Mouse (Mus musculus) adrenal gland, adult 18-20 months (tissue): Measurements from ENCODE around the gene Cpne5. TPM values are rescaled to one million over a fixed set of nuclear protein-coding genes. Genes with fewer than 3 reads are reported as not detected.

Experiments used
- total RNA-seq, 2 experiments: library from RNA; stranded (reverse); gene quantifications; 1 replicate in 1 of 2; 2 replicates in 1 of 2; pipeline ENCODE4 v1.2.3; 2021

The Cpne5 gene
- total RNA-seq, 2 experiments from 2014 or later = 0.33 to 0.35 TPM

Other genes starting within 250 kb of the Cpne5 start
- gene Stk38, start 230.2 kb downstream of the Cpne5 start, total RNA-seq = 10 to 100 TPM; 49.2 to 49.9 TPM
- 100 to 1,000 TPM; 113 to 119 TPM for gene Srsf3, start 205.5 kb downstream of the Cpne5 start, total RNA-seq
- gene Cdkn1a, start 147.2 kb downstream of the Cpne5 start, total RNA-seq = 100 to 1,000 TPM; 100 to 128 TPM
- gene Rab44, start 124.0 kb downstream of the Cpne5 start, total RNA-seq = under 1 TPM; 0.20 to 0.54 TPM
- 10 to 100 TPM; 21.3 to 22.4 TPM for gene Ppil1, start 26.0 kb upstream of the Cpne5 start, total RNA-seq
- gene BC004004, start 30.6 kb upstream of the Cpne5 start, total RNA-seq = 100 to 1,000 TPM; 111 to 147 TPM
- gene Pi16, start 79.5 kb upstream of the Cpne5 start, total RNA-seq = 10 to 100 TPM; 16.8 to 52.3 TPM
- gene Mtch1, start 109.8 kb upstream of the Cpne5 start, total RNA-seq = 100 to 1,000 TPM; 252 to 293 TPM
- gene Fgd2, start 122.7 kb upstream of the Cpne5 start, total RNA-seq = 1 to 10 TPM; 3.7 to 9.5 TPM